Mouse (Mus musculus) MEL-GATA-1-ER (cell line): ENCODE measurements at regions not wholly inside any gene's neighbourhood (a gene's known extent, or its start where the extent isn't known, plus 50 kb on each side); places are given as distances from the start of the nearest gene placed in this dataset.

ENCODE experiments used
- DNase-seq: peaks from one replicate; pipeline ENCODE4 v3.0.0-alpha.2; 2012; ENCODE audit warnings: low read depth; ENCODE audit errors: extremely low read depth

- DNase-seq, result no peak
Measured at GRCm38 (mm10) chr17:62417584-62417983, 463.5 kb downstream of the Efna5 start.

DNA sequence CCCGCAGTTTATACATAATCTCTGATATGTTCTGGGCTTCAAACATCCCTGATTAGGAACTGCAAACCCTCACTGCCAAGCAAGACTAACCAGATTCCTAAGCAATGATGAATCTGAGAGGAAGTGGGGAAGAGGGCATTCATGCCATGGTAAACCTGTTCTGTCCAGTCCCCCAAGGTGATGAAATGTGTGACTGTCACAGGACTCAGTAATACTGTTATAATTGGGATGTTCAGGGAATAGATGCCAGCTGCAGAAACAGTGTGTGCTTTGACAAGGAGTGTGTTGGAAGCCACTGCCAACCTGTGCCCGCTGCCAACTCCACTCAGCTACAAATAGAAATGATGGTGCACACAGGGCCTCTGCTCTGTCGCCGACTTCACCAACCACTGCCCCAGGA lies 466.0 kb downstream of the Efna5 start:
- DNase-seq, result no peak

DNA sequence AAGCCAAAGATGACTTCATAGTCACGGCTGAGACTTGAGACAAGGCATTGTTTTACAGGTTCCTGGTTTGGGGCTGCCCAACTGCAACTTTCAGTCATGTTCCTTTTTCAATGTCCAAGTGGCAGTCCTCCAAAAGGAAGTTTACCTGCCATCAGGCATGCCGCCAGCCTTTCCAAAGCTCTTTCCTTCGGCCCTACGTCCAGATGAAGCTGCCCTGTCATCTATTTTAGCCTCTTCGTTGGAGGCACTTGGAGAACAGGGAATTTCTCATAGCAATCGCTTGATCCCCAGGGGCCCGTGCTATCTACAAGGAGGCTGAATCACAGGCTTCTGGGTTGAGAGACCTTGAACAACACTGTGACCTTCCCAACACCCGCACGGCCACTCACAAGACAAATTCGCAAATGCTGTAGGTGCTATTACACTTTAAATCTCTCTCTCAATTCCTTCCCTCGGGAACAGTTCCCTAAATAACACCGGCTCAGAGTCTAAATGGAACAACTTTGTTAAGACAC lies 468.4 kb downstream of the Efna5 start:
- DNase-seq, result no peak

DNA sequence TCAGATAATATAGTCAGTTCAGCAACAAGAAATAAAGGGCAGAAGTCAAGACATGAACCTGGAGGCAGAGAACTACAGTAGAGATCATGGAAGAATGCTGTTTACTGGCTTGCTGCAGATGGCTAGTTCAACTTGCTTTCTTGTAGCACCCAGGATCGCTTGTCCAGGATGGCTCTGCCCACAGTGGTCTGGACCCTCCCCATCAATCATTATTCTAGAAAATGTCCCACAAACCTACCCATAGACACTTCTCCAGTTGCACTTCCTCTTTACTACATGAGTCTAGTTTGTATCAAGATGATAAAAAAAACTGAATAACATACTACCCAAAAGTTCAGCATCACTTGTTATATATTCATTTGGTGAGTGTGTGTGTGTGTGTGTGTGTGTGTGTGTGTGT lies 477.4 kb downstream of the Efna5 start:
- DNase-seq, result no peak

GRCm38 (mm10) chr17:62393355-62394006 lies 487.6 kb downstream of the Efna5 start:
- no peak for DNase-seq

DNA sequence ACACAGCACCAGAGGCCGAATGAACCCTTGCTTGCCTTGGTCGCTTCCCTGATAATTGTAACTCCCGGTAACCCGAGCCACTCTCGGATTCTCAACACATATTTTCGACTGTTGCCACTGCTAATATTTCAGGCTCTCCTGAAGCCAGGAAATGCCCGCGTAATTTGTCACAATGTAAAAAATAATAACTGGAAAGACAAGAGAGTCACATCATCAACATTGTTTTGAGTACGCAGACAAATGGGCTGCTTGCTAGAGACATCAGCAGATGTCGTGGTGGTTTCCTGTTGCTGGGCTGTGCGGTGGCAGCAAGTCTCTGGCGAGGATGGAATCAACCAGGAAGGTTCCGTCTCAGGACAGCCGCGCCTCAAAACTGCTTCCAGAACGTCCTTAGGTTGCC lies 497.1 kb downstream of the Efna5 start:
- no peak for DNase-seq

GRCm38 (mm10) chr17:62378868-62379417 lies 502.2 kb downstream of the Efna5 start:
- DNase-seq, result no peak

- DNase-seq, result no peak
Measured at GRCm38 (mm10) chr17:62369100-62369499, 512.0 kb downstream of the Efna5 start.

GRCm38 (mm10) chr17:62367937-62368336 lies 513.2 kb downstream of the Efna5 start:
- DNase-seq, result no peak

DNA sequence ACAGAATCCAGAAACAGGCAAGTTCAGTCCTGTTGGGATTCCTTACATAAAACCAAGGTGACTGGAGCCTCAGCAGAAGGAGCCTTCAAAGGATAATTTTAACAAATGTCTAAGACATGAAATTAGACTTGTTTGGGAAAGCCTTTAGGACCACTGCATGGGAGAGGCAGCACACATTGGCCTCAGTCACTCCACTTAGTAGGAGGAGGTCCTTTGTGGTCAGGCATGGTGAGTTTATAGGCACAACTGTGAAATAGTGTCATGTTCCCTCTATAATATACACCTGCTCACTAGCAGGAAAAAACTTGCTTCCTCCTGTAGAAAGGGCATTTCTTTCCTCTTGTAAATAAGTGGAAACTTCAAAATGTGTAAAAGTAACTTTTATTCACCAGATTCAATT lies 522.8 kb downstream of the Efna5 start:
- DNase-seq, result no peak

- no peak for DNase-seq
Measured at GRCm38 (mm10) chr17:62337890-62338557, 543.1 kb downstream of the Efna5 start.

- DNase-seq, result no peak
Measured at GRCm38 (mm10) chr17:62330226-62330625, 550.9 kb downstream of the Efna5 start.

- DNase-seq, result no peak
Measured at GRCm38 (mm10) chr17:62326844-62327243, 554.3 kb downstream of the Efna5 start.

DNA sequence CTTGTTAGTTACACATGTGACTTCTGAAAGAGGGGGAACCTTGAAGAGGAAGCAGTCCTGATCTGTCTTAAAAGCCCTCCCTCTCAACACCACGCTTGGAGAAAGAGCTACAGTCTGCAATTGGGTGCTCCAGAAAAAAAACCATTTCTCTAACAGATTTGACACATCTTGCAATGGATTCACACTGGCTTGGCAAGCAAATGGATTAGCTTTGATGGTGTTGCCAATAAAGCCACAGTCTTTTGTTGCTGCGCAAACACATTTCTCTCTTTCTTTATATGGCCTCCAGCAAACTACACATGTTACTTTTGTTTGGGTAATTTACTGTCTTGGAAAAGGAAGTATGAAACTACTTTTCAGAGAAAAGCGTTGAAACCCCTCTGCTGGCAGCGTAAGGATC lies 562.1 kb downstream of the Efna5 start:
- DNase-seq, result no peak

- no peak for DNase-seq
Measured at GRCm38 (mm10) chr17:62310059-62310458, 571.1 kb downstream of the Efna5 start.

- no peak for DNase-seq
Measured at GRCm38 (mm10) chr17:62307111-62307510, 574.0 kb downstream of the Efna5 start.

- no peak for DNase-seq
Measured at GRCm38 (mm10) chr17:62306524-62306923, 574.6 kb downstream of the Efna5 start.

DNA sequence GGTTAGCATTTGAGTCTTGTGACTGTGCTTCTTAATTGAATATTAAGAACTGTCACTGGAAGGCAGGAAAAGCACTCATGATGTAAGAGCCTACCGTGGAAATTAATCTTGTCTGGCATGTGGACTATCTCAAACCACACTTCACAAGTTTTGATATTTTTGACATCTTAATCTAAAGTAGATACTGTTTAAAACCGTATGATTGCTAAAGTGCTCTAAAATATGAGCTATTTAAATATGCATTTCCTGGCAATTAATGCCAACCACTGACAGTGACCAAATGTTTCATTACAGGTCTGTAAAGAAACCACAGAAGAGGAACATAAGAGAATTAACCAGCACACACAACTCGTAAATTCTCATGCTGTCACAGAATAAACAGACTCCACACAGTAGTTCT lies 576.0 kb downstream of the Efna5 start:
- no peak for DNase-seq

- DNase-seq, result no peak
Measured at GRCm38 (mm10) chr17:62304073-62304472, 577.0 kb downstream of the Efna5 start.

DNA sequence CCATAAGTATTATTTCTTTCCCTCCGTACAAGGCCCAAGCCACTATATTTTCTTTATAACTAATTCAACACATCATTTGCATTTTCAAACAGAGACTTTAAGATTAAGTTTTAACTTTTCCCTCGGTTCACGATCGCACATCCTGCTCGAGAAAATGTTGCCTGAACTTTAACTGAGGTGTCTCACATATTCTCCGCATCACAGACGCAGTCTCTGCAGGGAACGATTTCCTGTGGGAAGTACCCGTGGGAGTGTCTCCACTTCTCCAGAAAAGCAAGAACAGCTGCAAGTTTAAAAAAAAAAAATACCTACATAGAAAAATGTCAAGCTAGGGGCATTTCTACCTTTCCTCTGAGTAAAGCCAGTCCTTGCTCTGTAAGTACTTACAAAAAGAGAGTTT lies 581.2 kb downstream of the Efna5 start:
- no peak for DNase-seq

DNA sequence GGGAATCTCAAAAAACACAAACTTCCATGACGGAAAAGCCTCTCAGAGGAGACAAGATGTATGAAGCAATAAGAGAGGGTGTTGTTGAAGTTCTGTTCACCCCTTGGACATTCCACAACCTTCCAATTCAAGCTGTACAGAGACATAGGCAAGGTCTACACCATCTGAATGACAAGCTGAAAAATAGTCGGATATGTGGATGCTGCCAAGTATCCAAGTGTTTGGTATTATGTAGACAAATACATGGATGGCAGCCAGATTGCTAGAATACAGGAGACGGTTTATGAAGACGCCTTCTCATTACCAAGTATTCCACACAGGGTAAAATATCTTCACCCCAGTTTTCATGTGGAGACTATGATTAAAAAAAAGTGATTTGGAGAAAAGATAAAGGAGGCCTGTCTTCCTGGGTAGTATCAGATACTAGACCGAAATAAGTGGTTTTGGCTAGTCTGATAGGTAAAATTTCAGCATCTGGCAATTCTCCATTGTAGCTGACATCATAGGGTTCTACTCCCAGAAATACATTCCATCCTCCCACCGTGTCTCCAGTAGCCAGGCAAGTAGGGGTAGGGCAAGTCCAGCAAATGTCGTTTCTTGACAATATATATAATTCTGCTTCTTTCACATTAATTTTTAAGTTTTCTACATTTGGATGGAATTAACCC lies 583.6 kb downstream of the Efna5 start:
- no peak for DNase-seq

- DNase-seq, result no peak
Measured at GRCm38 (mm10) chr17:62295412-62295811, 585.7 kb downstream of the Efna5 start.
